Mouse (Mus musculus) telencephalon, adult 2 months (tissue): ENCODE measurements around the gene Emc6.

ENCODE experiments used
- DNase-seq: peaks from one replicate; pipeline ENCODE4 v3.0.0-alpha.2; 2011; ENCODE audit warnings: low read depth, low spot score

Gene Emc6

DNA sequence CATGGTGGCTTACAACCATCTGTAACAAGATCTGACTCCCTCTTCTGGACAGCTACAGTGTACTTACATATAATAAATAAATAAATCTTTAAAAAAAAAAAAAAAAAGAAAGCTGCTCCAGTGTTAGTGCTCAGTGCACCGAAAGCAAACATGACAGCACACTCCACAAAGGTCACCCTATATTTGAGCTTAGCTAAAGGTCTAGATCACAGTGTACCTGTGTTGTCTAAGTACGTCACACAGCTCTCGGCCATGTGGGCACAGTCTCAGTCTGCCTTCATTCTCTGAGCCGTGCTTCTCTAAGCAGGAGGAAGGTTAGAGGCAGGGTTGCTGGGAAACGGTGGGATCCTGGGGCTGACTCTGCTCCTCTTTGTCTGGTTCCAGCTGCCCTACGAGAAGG is 50.3 kb downstream of the Emc6 start:
- DNase-seq = no peak
